Comparison of ENCODE assay signal across 14 mouse cellular contexts in the genomic region with DNA sequence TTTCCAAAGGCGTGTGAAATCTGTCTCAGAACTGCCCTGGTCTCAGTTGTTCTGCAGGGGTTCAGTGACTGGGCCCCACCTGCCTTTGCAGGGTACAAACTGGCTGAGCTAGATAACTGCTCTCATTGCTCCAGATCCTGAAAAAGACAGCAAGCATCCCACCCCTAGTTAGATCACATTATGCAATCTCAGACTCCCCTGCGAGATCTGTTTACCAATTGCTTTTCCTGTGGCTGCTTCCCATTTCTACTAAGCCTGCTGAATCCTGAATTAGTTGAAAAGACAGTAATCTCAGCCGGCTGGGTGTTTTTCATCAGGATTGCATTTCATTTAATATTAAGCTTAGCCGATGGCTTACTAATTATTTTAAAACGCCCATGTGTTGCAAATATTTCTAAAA.
DNase-seq lines count a peak whose midpoint lies in the region; ATAC-seq and TF ChIP-seq lines count a peak whose summit lies in the region.
"Had no signal": no experiment of that assay in that cellular context is flagged by ENCODE, and none has a peak within 500 bp of the region (broad histone marks: within the 10 kb centered on the region; RNA-seq: fewer than 3 reads in every experiment).

No protein-coding gene starts in this region.

- no peak for DNase-seq in gastrocnemius, adult 2 months
- no peak for DNase-seq in gastrocnemius, adult 8-10 months (ENCODE audit: low spot score in 2 of 2)
- no peak for DNase-seq in neural tube, embryonic 10.5 days (ENCODE audit: extremely low spot score, low spot score)
- DNase-seq in embryonic facial prominence, embryonic 14.5 days (ENCODE audit: low spot score) = peak; percentile 52
- no peak for DNase-seq in liver, embryonic 11.5 days (ENCODE audit: low spot score)
- DNase-seq: cerebellum, adult 18-20 months; heart, adult 2 months; kidney, adult 8-10 months; kidney, postnatal 4 days; lung, adult 18-20 months had no signal

- intact Hi-C loops in gastrocnemius, adult 2 months (cut with DNase I) = no loop called here

- no peak overlapping the region for H3K4me3 ChIP-seq in gastrocnemius, adult 2 months
- H3K4me3 ChIP-seq in neural tube, embryonic 15.5 days (replicated peaks) = no peak overlapping the region
- H3K4me3 ChIP-seq in embryonic facial prominence, embryonic 14.5 days (ENCODE audit: low read depth, low read length) = no peak overlapping the region
- no peak overlapping the region for H3K4me3 ChIP-seq in stomach, embryonic 16.5 days (replicated peaks; ENCODE audit: low read length)
- no peak overlapping the region for H3K4me3 ChIP-seq in liver, embryonic 11.5 days (ENCODE audit: low read depth, low read length)
- H3K4me3 ChIP-seq: heart, adult 2 months; hindbrain, embryonic 15.5 days had no signal

- H3K9ac ChIP-seq in neural tube, embryonic 15.5 days (replicated peaks) = no peak overlapping the region
- H3K9ac ChIP-seq in embryonic facial prominence, embryonic 14.5 days (ENCODE audit: low read depth, low read length) = no peak overlapping the region
- H3K9ac ChIP-seq in stomach, embryonic 16.5 days (ENCODE audit: low read length) = no peak overlapping the region; the same call in 1 of the 2 replicates
- no peak overlapping the region for H3K9ac ChIP-seq in liver, embryonic 11.5 days (ENCODE audit: low read depth, low read length)
- H3K9ac ChIP-seq: hindbrain, embryonic 15.5 days had no signal

- no peak for ATAC-seq in neural tube, embryonic 15.5 days (ENCODE audit: low FRiP score)
- no peak for ATAC-seq in embryonic facial prominence, embryonic 14.5 days (ENCODE audit: low read depth)
- no peak for ATAC-seq in stomach, embryonic 16.5 days (ENCODE audit: insufficient read depth, low FRiP score)
- no peak for ATAC-seq in liver, embryonic 11.5 days (replicated peaks; ENCODE audit: low FRiP score)
- ATAC-seq in activated CD4-positive, CD25-positive, alpha-beta regulatory T cell, adult 4 months = no peak

- peaks cover 21% of the 10 kb centered on the region for H3K4me1 ChIP-seq in neural tube, embryonic 15.5 days
- peaks cover 44% of the 10 kb centered on the region for H3K4me1 ChIP-seq in embryonic facial prominence, embryonic 14.5 days (ENCODE audit: control insufficient read depth, insufficient read depth, low read length)
- peaks cover 12% of the 10 kb centered on the region for H3K4me1 ChIP-seq in stomach, embryonic 16.5 days (ENCODE audit: control insufficient read depth, insufficient read depth, low read length)
- no peaks in the 10 kb centered on the region for H3K4me1 ChIP-seq in liver, embryonic 11.5 days (replicated peaks; ENCODE audit: control insufficient read depth, insufficient read depth, low read length)

- H3K27ac ChIP-seq in gastrocnemius, adult 2 months = peak overlapping the region; percentile 28; the same call in 1 of the 2 replicates
- peak overlapping the region; percentile 56; the same call in 1 of the 2 replicates for H3K27ac ChIP-seq in neural tube, embryonic 15.5 days (replicated peaks)
- peak overlapping the region; percentile 57; the same call in 1 of the 2 replicates for H3K27ac ChIP-seq in embryonic facial prominence, embryonic 14.5 days (replicated peaks; ENCODE audit: low read depth, low read length)
- H3K27ac ChIP-seq in stomach, embryonic 16.5 days (ENCODE audit: low read length) = peak overlapping the region; percentile 2; the same call in 1 of the 2 replicates
- no peak overlapping the region for H3K27ac ChIP-seq in liver, embryonic 11.5 days (ENCODE audit: low read depth, low read length)
- H3K27ac ChIP-seq: heart, adult 2 months; hindbrain, embryonic 15.5 days had no signal

- no peak for TF ChIP-seq CTCF in gastrocnemius, adult 2 months (IDR thresholded peaks at IDR 0.05)

- H3K4me2 ChIP-seq in neural tube, embryonic 15.5 days = no peak overlapping the region
- 0 out of 2 replicates have a peak overlapping the region, but pooled peaks have one; percentile 8 for H3K4me2 ChIP-seq in embryonic facial prominence, embryonic 14.5 days (ENCODE audit: low read depth, low read length)
- H3K4me2 ChIP-seq in stomach, embryonic 16.5 days (ENCODE audit: low read depth, low read length) = no peak overlapping the region
- no peak overlapping the region for H3K4me2 ChIP-seq in liver, embryonic 11.5 days
- H3K4me2 ChIP-seq: hindbrain, embryonic 15.5 days had no signal

- no peaks in the 10 kb centered on the region for H3K27me3 ChIP-seq in neural tube, embryonic 15.5 days (replicated peaks)
- H3K27me3 ChIP-seq in embryonic facial prominence, embryonic 14.5 days (replicated peaks; ENCODE audit: control insufficient read depth, insufficient read depth, low read length) = no peaks in the 10 kb centered on the region
- H3K27me3 ChIP-seq in stomach, embryonic 16.5 days (ENCODE audit: control insufficient read depth, insufficient read depth, low read length) = no peaks in the 10 kb centered on the region
- H3K27me3 ChIP-seq in liver, embryonic 11.5 days (replicated peaks; ENCODE audit: control insufficient read depth, insufficient read depth, low read length) = no peaks in the 10 kb centered on the region
- H3K27me3 ChIP-seq: hindbrain, embryonic 15.5 days had no signal

- no peaks in the 10 kb centered on the region for H3K9me3 ChIP-seq in neural tube, embryonic 15.5 days (replicated peaks)
- no peaks in the 10 kb centered on the region for H3K9me3 ChIP-seq in embryonic facial prominence, embryonic 14.5 days (ENCODE audit: control insufficient read depth, low read length)
- no peaks in the 10 kb centered on the region for H3K9me3 ChIP-seq in stomach, embryonic 16.5 days (replicated peaks; ENCODE audit: control insufficient read depth, low read length)
- no peaks in the 10 kb centered on the region for H3K9me3 ChIP-seq in liver, embryonic 11.5 days (ENCODE audit: control insufficient read depth, low read length)
- H3K9me3 ChIP-seq: hindbrain, embryonic 15.5 days had no signal

- WGBS in neural tube, embryonic 15.5 days = 49% methylated on average over 5 of the region's 5 CpGs
- 40% methylated on average over 5 of the region's 5 CpGs for WGBS in embryonic facial prominence, embryonic 14.5 days
- 60% methylated on average over 5 of the region's 5 CpGs for WGBS in stomach, embryonic 16.5 days
- 54% methylated on average over 5 of the region's 5 CpGs for whole genome bisulfite sequencing in liver, embryonic 11.5 days

- H3K36me3 ChIP-seq in neural tube, embryonic 15.5 days = no peaks in the 10 kb centered on the region
- no peaks in the 10 kb centered on the region for H3K36me3 ChIP-seq in embryonic facial prominence, embryonic 14.5 days (ENCODE audit: control insufficient read depth, insufficient read depth, low read length)
- no peaks in the 10 kb centered on the region for H3K36me3 ChIP-seq in stomach, embryonic 16.5 days (ENCODE audit: control insufficient read depth, insufficient read depth, low read length)
- no peaks in the 10 kb centered on the region for H3K36me3 ChIP-seq in liver, embryonic 11.5 days (ENCODE audit: control insufficient read depth, insufficient read depth, low read length)
- H3K36me3 ChIP-seq: hindbrain, embryonic 15.5 days had no signal
